Mouse (Mus musculus): Measurements from ENCODE around the gene Pxdn.

Pxdn gene

GRCm38 (mm10) chr12:30023491-30023890 lies 86.1 kb downstream of the Pxdn start:
- in situ Hi-C loops (cut with MseI, MboI), result no loop called here

GRCm38 (mm10) chr12:30024264-30024825 lies 86.9 kb downstream of the Pxdn start:
- in situ Hi-C loops (cut with MseI, MboI), result no loop called here

GRCm38 (mm10) chr12:30027721-30028340 lies 90.4 kb downstream of the Pxdn start:
- in situ Hi-C loops (cut with MseI, MboI), result no loop called here

GRCm38 (mm10) chr12:30029111-30029510 lies 91.7 kb downstream of the Pxdn start:
- in situ Hi-C loops (cut with MseI, MboI), result no loop called here

GRCm38 (mm10) chr12:30030571-30030970 lies 93.2 kb downstream of the Pxdn start:
- in situ Hi-C loops (cut with MseI, MboI), result no loop called here

- in situ Hi-C loops (cut with MseI, MboI), result loop anchor here (5.0 kb wide), 1 partner anchor 117 kb away; no protein-coding TSS in a partner anchor
Observed at GRCm38 (mm10) chr12:30034681-30035080, 97.3 kb downstream of the Pxdn start.

- in situ Hi-C loops (cut with MseI, MboI), result loop anchor here (5.0 kb wide), 1 partner anchor 118 kb away; no protein-coding TSS in a partner anchor
Observed at GRCm38 (mm10) chr12:30035406-30035805, 98.0 kb downstream of the Pxdn start.

GRCm38 (mm10) chr12:30035841-30036568 lies 98.6 kb downstream of the Pxdn start:
- in situ Hi-C loops (cut with MseI, MboI), result loop anchor here (5.0 kb wide), 1 partner anchor 119 kb away; no protein-coding TSS in a partner anchor

- in situ Hi-C loops (cut with MseI, MboI), result loop anchor here (5.0 kb wide), 1 partner anchor 119 kb away; no protein-coding TSS in a partner anchor
Observed at GRCm38 (mm10) chr12:30036569-30037055, 99.2 kb downstream of the Pxdn start.

GRCm38 (mm10) chr12:30039565-30039964 lies 102.2 kb downstream of the Pxdn start:
- in situ Hi-C loops (cut with MseI, MboI), result loop anchor here (5.0 kb wide), 1 partner anchor 122 kb away; no protein-coding TSS in a partner anchor

GRCm38 (mm10) chr12:30040150-30040549 lies 102.7 kb downstream of the Pxdn start:
- in situ Hi-C loops (cut with MseI, MboI), result no loop called here

GRCm38 (mm10) chr12:30048848-30049247 lies 111.4 kb downstream of the Pxdn start:
- in situ Hi-C loops (cut with MseI, MboI), result no loop called here

- in situ Hi-C loops (cut with MseI, MboI), result loop anchor here (10.0 kb wide), 2 partner anchors 315 to 325 kb away; partner anchors contain the start of gene Sntg2 (in 1 of the 2)
Observed at GRCm38 (mm10) chr12:30049818-30050217, 112.4 kb downstream of the Pxdn start.

- in situ Hi-C loops (cut with MseI, MboI), result loop anchor here (10.0 kb wide), 2 partner anchors 315 to 325 kb away; partner anchors contain the start of gene Sntg2 (in 1 of the 2)
Observed at GRCm38 (mm10) chr12:30050235-30050634, 112.8 kb downstream of the Pxdn start.

GRCm38 (mm10) chr12:30054761-30055540 lies 117.5 kb downstream of the Pxdn start:
- in situ Hi-C loops (cut with MseI, MboI), result loop anchor here (10.0 kb wide), 2 partner anchors 310 to 320 kb away; partner anchors contain the start of gene Sntg2 (in 1 of the 2)

- in situ Hi-C loops (cut with MseI, MboI), result loop anchor here (10.0 kb wide), 2 partner anchors 307 to 317 kb away; partner anchors contain the start of gene Sntg2 (in 1 of the 2)
Observed at GRCm38 (mm10) chr12:30058044-30058443, 120.6 kb downstream of the Pxdn start.

- in situ Hi-C loops (cut with MseI, MboI), result no loop called here
Observed at GRCm38 (mm10) chr12:30061503-30062117, 124.2 kb downstream of the Pxdn start.

GRCm38 (mm10) chr12:30062118-30062505 lies 124.7 kb downstream of the Pxdn start:
- in situ Hi-C loops (cut with MseI, MboI), result no loop called here
